Mouse (Mus musculus) large intestine, adult 2 months (tissue): ENCODE measurements around the gene Ppm1l. TPM values are rescaled to one million over a fixed set of nuclear protein-coding genes. Genes with fewer than 3 reads are reported as not detected.
"Not testable (repeated sequence)": the region's sequence is repeated elsewhere in the genome, so short reads cannot be mapped to it uniquely, and the experiment has no call there.

Experiments used
- DNase-seq: peaks from one replicate; pipeline ENCODE4 v3.0.0-alpha.2; 2012; ENCODE audit warnings: low read depth, low spot score
- WGBS: fragments of 180-500 bp; shearing (Covaris S2); methylation state at CpG from one replicate; pipeline ENCODE4 v1.1.7; 2018; 5-methylcytosine and 5-hydroxymethylcytosine counted together
- polyA plus RNA-seq: library from polyadenylated mRNA; depleted of rRNA; stranded (reverse); fragments of >200 nt; gene quantifications from 2 replicates; pipeline ENCODE4 v1.2.3, GENCODE M21; 2012

Ppm1l gene
- polyA plus RNA-seq, 1 experiment, result 2.6 TPM

DNA sequence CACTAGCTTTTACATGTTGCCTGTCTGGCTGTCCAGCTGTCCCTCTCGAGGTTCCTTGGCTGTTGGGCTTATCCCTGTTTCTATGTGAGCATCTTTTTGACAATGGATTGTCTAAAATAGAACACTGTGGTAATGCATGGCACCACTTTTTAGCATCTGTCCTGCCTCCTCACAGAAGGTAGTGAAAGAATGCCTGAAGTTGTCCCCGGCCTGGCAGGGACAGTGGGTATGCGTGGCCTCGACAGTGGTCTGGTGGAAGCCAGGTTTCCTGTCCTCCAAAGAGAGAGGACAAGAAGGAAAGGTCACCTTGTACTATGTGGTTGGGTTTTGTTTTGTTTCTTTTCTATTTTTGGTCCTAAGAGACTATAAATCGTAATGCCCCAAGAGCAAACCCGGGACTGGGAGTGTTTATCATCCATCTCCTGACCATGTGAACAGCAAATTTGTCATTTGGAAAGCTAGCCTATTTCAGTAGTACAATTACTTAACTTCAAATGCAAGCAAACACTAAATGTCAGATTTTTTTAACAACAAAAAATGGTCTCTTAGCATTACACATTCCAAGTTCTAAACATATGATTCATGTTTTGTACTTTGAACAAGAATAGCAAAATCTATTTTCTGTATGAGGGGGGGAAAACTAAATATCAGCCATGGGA is 242.8 kb downstream of the Ppm1l start:
- no peak for DNase-seq
- 68% methylated on average over 6 of the region's 6 CpGs for WGBS

DNA sequence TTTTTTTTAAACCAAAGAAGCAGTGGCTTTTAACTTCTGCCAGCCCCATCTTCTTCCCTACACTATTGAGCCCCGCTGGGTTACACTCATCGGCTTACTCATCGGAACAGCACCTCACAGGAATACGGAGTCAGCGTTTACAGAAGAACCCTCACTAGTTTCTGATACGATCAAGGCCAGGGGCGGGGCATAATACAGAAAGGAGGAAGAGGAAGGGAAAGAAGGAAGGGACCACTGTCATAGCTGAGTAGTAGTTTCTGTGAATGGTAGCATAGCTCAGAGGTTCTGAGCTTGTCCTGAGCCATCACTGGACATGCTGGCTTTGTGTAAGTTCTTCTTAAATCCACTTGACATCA is 243.3 kb downstream of the Ppm1l start:
- DNase-seq, result no peak
- 64% methylated on average over 7 of the region's 7 CpGs for WGBS

DNA sequence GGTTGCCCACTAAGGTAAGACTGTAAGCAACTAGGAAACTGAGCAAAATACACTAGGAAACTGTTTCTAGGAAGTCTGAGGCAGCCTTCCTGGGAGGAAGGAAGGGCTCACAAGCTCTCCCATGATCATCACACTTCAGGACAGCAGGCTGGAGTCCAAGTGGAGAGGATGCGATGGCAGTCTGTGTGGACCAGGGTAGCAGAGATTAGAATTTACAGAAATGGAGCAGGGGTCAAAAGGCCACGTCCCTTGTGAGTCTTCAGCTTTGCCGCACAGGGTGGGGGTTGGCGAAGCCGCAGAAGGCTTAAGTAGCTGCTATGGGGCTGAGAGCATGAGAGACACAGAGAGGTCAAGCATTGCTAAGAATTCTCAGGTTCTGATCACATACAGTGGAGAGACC is 245.0 kb downstream of the Ppm1l start:
- DNase-seq, result no peak
- 80% methylated on average over 5 of the region's 5 CpGs for WGBS

DNA sequence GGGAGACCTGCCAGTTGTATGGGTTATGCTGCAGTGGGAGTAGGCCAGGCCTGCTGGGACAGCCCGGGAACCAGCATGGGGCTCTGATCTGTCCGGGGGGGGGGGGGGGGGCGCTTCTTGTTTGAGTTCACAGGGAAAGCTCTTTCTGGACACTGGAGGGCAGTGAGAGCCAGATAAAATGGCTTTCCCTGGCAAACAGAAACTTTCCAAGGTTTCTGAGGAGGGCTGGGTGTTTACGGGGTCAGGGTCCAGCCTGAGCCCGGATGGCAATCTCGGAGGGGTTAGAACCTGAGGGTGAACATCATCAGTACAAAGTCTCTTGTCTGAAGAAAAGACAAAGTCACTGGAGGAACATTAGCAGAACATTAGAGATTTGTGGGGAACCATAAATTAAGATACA is 246.7 kb downstream of the Ppm1l start:
- 58% methylated on average over 6 of the region's 6 CpGs for WGBS
- DNase-seq, result no peak

DNA sequence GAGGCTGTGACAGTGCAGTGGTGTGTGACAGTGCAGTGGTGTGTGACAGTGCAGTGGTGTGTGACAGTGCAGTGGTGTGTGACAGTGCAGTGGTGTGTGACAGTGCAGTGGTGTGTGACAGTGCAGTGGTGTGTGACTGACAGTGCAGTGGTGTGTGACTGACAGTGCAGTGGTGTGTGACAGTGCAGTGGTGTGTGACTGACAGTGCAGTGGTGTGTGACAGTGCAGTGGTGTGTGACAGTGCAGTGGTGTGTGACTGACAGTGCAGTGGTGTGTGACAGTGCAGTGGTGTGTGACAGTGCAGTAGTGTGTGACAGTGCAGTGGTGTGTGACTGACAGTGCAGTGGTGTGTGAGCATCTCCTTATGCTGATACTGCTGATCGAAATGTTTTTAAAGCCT is 248.9 kb downstream of the Ppm1l start:
- DNase-seq, result not testable (repeated sequence)

DNA sequence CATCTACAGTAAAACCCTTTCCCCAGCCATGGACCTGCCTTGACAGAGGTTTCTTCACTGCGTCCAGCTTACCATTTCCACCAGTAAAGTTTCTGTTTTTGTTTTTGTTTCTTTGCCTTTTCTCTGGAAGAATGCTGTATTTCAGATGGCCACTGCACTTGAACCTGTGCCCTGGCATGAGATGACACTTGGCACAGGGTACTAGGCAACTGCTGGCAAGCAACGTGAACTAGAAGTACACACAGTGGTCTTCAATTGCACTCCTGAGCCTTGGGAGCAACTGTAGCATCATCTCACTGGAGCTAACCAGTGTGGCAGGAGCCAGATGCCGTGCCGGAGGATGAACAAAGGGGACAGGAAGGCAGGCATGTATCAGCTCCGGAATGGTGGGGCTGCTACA is 255.9 kb downstream of the Ppm1l start:
- DNase-seq, result no peak
- WGBS, result 90% methylated on average over 5 of the region's 5 CpGs

More for the DNA sequence above, 248.9 kb downstream of the Ppm1l start:
- WGBS, result 93% methylated on average over 1 of the region's 1 CpGs

DNA sequence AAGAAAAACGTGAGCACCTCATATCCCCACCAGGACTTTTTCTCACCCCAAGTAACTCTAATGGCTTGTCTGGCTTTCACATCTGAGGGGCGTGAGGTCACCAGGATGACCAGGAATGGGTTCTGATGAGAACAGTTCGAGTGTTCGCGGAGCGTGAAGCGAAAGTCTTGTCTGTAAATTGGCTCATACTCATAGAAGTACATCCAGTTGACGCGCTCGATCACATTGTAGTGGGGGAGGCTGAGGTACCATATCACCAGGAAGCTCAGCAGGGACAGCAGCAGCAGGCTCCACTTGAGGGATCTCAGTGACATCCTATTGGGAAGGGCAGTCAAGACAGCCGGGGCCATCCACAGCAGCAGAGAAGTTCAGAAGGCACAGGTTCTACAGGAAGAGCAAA is 258.9 kb downstream of the Ppm1l start:
- DNase-seq, result no peak
- WGBS, result 94% methylated on average over 11 of the region's 11 CpGs

DNA sequence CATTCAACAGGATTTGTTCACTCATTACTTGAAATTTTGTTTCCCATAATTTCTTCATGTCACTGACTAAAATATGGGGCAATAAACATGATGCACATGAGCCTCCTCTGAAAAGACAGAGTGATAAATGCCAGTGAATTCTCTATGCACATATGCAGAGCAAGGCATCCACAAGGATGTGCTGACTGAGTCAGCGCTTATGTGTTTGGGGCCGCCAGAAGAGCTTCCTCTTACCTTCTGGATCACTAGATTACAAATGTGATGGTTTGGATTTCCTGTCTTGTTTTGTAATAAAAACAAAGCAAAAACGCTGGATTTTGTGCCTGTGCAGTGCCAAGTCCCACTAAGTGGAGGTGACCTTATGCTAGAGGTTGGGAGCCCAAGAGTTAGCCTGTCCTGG is 260.1 kb downstream of the Ppm1l start:
- no peak for DNase-seq
- WGBS, result 67% methylated on average over 3 of the region's 3 CpGs

DNA sequence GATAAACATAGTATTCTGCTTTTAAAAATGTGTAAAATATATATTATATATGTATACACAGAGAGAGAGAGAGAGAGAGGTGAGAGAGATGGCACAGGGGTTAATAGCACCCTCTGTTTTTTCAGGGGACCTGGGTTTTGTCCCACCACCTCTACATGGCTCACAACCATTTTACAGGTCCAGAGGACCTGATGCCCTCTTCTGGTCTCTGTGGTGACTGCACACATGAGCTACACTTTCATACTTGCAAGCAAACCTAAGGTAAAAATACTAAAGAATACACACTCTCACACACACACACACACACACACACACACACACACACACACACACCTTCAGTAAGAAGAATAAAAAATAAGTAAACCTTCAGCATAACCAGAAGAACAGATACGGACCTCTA is 262.1 kb downstream of the Ppm1l start:
- WGBS, result 100% methylated on average over 1 of the region's 1 CpGs
- DNase-seq, result no peak

DNA sequence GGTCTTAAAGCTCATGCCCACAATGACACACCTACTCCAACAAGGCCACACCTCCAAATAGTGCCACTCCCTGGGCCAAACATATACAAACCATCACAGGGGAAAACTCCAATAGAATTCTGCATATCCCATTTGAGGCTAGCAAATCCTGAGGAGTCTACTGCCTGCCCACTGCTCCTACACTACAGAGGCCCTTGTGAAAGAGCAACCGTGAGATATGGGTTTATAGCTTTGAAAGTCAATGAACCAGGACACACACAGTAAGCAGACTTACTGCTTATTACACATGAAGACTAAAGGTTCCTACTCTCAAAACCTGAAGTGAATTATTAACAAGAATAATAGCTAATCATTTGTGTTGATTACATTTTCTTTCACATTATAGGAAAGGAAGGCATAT is 267.1 kb downstream of the Ppm1l start:
- no peak for DNase-seq
- WGBS, result 37% methylated on average over 1 of the region's 1 CpGs

DNA sequence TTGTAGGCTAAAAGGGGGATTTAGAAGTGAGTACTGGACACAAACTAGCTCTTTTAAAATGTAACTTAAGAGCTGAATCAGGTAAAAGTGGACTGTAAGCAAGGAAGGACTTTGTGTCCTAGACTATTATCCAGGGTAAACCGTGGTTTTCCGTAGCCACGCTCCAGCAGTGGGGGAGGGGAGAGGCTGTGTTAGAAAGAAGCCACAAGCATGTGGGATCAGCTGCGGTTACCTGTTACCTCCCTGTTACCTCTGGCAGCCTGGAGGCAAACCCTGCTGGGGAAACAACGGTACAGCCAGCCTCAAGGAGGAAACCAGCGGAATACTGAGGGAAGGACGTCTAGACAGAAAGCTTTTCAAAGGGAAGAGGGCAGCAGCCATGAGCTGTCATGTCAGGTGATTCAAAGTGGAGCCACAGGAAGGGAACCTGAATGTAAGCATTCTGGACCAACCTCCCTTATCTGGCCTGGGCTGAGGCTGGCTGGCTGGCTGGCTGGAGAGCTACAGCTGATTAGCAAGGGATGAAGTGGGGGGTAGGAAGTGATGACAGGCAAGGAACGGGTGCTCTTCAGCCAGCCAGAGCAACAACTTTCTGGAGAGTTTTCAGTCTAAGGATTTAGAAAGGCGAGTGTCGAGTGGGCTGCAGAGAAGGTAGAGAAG is 271.6 kb downstream of the Ppm1l start:
- DNase-seq, result no peak
- WGBS, result 53% methylated on average over 10 of the region's 10 CpGs

DNA sequence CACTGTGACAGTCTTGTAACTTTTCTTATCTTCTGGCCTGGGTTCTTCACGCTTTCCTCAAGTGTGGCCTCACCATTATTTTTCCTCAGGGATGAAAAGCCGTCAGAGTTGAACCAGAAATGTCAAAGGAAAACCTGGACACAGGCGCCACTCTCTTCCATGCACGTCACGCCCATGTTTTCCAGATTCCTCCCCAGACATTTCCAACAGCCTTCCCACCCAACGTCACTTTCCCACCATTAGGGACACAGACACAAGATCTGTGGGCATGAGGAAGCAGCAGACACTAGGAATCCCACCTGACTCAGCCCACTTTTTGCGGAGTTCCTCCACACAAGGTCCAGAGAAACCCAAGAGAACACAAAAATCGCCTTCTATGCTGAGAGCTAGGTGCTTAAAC is 276.8 kb downstream of the Ppm1l start:
- WGBS, result 87% methylated on average over 8 of the region's 8 CpGs
- no peak for DNase-seq

DNA sequence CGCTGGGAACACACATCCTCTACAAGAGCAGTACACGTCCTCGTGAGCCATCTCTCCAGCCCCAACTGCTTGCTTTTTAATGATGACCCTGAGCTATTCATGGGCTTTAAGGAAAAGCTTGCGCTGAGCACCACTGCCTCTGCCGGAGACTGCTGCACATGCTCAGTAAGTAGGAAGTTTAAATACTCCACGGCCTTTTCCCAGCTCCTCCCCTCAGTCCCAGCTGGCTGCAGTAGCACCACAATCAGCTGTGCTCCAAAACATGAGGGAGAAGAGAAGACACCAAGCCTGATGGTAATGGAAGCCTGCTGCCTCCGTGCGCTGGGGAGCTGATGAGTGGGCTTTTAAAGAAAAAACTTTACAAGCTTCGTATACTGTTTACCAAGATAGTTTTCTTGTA is 277.4 kb downstream of the Ppm1l start:
- DNase-seq, result no peak
- WGBS, result 65% methylated on average over 9 of the region's 9 CpGs

DNA sequence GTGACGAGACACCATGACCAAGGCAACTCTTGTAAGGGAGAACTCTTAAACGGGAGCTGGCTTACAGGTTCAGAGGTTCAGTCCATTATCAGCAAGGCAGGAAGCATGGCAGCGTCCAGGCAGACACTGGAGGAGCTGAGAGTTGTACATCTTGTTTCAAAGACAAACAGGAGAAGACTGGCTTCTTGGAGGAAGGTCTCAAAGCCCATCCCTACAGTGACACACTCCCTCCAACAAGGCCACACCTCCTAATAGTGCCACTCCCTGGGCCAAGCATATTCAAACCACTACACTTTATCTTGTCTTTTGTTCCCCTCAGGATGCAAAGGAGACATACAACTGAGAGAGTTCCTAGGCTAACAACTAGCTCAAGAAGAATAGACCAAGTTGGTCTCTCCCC is 279.5 kb downstream of the Ppm1l start:
- WGBS, result 72% methylated on average over 3 of the region's 3 CpGs
- no peak for DNase-seq

DNA sequence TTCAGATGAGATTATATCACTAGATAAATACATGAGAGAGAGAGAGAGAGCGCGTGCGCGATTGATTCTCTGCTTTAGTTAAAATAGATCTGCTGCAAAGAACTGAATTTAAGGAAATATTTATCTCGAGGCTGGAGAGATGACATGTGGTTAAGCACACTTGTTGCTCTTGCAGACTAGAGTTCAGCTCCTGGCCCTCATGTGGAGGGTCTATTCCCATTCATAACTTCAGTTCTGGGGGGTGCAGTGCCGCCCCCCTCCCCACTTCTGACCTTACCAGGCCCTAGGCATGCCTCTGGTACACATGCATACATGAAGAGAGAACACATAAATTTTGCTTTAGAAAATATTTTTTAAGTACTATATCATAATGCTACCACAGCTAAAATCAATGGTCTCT is 280.6 kb downstream of the Ppm1l start:
- WGBS, result 90% methylated on average over 6 of the region's 6 CpGs
- no peak for DNase-seq

DNA sequence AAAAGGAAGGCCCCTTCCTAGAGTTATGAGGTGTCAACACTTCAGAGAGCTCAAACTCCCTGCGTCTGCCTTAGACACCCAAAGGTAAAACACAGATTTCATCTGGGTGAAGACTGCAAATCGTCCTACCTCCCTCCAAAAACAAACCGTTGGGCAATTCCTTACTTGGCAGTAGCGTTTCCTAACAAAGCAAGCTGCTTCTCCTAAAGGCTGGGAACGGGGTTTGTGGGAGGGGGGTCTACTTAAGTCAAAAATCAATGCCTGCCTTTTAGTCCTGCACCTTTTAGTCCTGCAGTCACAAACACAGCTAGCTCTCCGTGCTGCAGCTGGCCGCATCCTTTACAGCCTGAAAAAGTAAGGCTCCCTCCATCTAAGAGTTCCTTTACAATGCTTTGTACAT is 281.2 kb downstream of the Ppm1l start:
- WGBS, result 35% methylated on average over 7 of the region's 7 CpGs
- DNase-seq, result no peak

DNA sequence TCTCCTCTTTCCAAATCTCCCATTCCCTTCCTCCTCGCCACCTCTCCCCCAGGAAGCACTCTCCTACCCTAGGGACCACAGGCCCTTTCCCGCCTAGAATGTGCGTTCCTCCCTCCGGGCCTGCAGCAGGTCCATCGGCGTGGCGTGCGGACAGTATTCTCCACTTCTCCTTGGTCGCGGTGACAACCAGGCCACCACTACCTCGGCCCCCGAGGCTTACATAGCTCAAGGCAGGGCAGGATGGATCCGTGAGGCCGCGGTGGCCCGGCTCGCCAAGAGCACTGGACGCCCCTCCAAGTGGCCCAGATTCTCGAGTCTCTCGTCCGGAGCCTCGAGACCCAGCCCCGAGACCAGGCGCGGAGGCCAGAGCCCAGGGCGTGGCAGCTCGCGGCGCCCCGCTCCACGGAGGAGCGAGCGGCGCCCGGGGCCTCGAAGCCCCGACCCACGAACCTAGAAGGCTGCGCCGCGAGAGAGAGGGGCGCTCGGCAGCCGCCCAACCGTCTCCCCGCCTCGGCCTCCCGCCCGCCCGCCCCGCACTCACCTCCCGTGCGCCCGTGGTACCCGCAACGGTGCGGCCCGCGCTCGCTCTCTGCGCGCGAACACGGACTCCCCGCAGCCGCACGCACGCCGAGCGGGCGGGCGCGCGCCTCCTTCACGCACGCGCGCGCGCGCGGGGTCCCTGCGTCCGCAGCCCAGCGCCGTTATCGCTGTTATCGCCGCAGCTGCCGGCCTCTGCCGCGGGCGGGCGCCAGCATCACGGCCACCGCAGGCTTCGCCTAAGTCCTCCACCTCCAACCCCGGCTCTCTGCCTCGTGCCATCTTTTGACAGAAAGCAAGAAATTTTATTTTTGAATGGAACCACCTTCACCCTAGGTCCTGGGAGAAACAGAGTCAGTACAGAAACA is 281.9 kb downstream of the Ppm1l start, which contains the start of gene B3galnt1:
Gene B3galnt1, minus strand, starts transcription at position 700 of the 905 bp plus-strand sequence.
- WGBS, result 2% methylated on average over 91 of the region's 99 CpGs
- DNase-seq, result no peak

DNA sequence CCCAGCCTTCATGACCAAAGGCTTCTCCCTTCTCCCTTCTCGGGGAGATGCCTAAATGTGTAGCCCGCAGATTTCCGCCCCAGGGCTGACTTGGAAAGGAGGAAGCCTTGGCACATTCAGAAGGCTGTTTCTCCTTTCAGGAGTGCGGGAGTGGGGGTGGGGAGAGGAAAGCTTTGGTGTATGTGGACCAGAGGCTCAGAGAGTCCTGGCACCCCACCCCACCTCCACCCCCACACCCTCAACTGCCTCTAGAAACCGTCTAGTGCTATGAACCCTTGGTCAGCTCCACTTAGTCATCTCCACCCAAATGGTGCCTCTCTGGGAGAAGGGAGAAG is 282.5 kb downstream of the Ppm1l start:
- DNase-seq, result no peak
- WGBS, result 12% methylated on average over 5 of the region's 5 CpGs

DNA sequence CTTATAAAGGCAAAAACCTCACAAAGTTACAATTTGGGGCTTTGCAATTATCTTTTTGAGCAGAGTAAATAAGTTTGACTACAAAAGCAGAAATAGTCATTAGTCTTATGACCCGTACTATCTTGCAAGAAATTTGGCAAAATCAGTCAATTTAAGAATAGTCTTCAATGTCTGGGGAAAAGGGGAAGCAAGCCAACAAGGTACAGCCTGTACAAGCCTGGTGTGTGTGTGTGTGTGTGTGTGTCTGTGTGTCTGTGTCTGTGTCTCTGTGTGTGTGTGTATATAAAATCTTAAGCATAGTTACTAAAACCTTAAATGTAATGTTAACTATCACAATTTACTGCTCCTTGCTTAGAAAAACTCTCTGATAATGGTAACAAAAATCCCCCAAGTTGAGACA is 290.3 kb downstream of the Ppm1l start:
- 68% methylated on average over 1 of the region's 1 CpGs for whole genome bisulfite sequencing
- no peak for DNase-seq

DNA sequence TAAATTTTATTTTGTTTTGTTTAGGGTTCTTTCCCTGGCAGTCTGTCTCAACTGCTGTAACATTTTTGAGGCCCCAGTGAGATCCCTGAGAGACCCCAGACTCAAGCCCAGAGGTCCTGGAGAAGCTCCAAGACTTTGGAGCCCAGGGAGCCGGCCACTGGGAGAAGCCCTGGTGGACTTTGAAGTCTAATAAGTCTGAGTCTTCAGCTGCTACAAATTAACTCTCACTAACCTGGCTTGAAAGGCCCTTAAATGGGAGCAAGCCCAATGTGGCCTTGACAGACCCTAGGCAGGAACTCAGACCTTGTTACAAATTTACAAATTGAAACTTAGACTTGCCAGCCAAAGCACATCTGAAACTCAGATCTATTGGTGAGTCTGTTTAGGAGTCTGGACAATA is 290.8 kb downstream of the Ppm1l start:
- 11% methylated on average over 1 of the region's 1 CpGs for WGBS

DNA sequence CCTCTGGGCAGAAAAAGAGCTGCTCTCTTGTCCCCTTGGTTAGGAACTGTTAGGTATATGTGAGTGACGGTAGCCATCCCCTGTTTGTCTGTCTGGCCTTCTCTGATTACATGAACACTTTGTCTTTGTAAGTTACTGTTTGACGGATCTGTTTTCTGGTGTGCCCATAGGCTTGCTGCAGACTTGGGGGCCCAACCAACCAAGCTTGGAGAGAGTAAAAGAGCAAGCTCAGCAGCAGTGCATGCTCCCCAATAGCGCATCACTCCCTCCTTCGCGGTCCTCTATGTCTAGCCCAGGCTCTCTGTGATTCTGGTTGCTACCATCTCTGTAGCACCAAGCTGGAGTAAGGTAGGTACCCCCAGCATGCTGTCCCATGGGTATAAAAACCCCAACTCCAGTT is 291.2 kb downstream of the Ppm1l start:
- 92% methylated on average over 5 of the region's 5 CpGs for WGBS
- no peak for DNase-seq

More for the DNA sequence above, 290.8 kb downstream of the Ppm1l start:
- no peak for DNase-seq
